Mouse (Mus musculus) cerebellum, adult 2 months (tissue): ENCODE results near the gene Gm4312.
"Not testable (repeated sequence)": the region's sequence is repeated elsewhere in the genome, so short reads cannot be mapped to it uniquely, and the experiment has no call there.

Experiments
- CTCF ChIP-seq: fragments of 200-500 bp; IDR thresholded peaks from 2 replicates; pipeline ENCODE4 v1.5.1; 2011; ENCODE audit warnings: low read depth, mild to moderate bottlenecking, control low read depth, low read length, moderate library complexity, borderline replicate concordance; ENCODE audit not compliant: insufficient read depth
- POLR2A ChIP-seq: fragments of 200-500 bp; IDR thresholded peaks from 2 replicates; pipeline ENCODE4 v1.6.1; 2011; ENCODE audit warnings: low read length, control low read depth, borderline replicate concordance; ENCODE audit not compliant: insufficient read depth

DNA sequence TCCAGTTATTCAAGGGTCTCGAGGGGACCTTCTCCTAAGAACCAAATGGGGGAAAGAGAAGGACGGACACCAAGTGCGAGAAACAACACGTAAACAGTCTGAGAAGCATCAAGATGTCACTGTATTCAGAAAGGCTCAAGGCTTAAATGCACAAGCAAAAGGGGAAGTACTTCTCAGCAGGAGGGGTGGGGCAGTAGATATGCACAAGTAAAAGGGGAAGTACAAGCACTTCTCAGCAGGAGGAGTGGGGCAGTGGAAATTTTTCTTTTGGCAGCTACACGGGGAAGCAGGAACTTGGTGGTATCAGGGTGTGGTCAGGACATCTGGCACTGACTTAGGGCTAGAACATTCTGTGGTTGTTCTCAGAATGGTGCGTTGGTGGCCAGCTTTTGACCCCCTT, 19.9 kb upstream of the Gm4312 start:
- not testable (repeated sequence) for TF ChIP-seq CTCF, POLR2A
